Mouse (Mus musculus) layer of hippocampus, postnatal 36 days (tissue): ENCODE measurements around the gene Arhgef5. TPM values are rescaled to one million over a fixed set of nuclear protein-coding genes. Genes with fewer than 3 reads are reported as not detected.
"Not testable (repeated sequence)": the region's sequence is repeated elsewhere in the genome, so short reads cannot be mapped to it uniquely, and the experiment has no call there.

ENCODE experiments used
- DNase-seq, 2 experiments: peaks; one replicate each; pipeline ENCODE4 v3.0.0; 2022
- total RNA-seq, 2 experiments: library from RNA; stranded (reverse); gene quantifications; 2 replicates each; pipeline ENCODE4 v1.2.3; 2021

Gene Arhgef5
- total RNA-seq, result 1 to 10 TPM; 2.4 to 2.7 TPM

DNA sequence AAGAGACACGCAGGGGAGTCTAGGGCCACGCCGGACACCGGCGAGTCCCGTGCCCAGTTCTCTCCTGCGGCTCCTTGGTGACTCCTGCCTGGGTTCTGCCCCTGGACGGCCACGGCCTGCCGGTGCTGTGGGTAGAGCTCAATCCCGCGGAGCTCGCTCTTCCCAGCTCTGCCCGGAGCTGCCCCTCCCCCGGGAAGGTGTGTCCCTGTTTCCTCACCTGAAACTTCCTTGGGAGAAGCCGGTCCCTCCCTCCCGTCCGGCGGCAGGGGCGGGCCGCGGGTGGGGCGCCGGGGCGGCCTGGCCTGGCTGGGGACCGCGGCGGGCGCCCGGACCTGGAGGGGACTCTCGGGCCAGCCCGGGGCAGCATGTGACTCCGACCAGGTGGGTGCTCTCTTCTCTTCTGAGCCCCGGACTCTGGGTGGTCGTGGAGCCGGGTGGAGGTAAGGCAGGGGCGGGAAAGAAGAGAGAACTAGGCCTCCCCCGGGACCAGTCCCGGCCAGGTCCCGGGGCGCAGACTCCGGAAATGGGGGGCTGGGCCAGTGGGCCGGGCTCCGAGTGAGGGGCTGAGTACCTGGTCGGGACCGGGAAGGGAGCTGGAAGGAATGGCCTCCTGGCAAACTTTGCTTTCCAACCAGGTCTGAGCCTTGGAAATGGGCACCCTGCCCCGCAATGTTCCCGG, at the start of gene Arhgef5:
Gene Arhgef5 (plus strand): TSS at position 220 of the 679 bp plus-strand sequence.
- DNase-seq, result no peak

DNA sequence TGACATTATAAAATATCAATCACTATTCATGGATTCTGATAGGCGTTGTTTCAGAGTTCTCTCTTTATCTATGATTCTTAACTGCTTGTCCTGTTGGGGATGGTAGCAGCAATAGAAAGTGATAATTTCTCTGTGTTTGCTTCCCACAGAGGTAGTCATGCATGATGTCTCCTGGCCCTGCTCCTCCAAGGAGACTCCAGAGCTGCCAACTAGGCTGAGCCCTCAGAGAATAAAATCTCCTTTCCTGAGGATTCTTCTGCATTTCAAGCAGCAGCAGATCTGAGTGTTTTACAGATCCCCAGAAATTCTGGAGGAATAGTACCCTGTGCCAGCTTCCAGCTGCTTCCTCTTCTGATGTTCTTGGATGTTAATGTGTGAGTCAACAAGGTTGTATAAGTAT, 34.1 kb upstream of the Arhgef5 start, which contains the start of gene Olfr47:
Gene Olfr47 (plus strand): TSS at position 275 of the 400 bp plus-strand sequence.
- not testable (repeated sequence) for DNase-seq

DNA sequence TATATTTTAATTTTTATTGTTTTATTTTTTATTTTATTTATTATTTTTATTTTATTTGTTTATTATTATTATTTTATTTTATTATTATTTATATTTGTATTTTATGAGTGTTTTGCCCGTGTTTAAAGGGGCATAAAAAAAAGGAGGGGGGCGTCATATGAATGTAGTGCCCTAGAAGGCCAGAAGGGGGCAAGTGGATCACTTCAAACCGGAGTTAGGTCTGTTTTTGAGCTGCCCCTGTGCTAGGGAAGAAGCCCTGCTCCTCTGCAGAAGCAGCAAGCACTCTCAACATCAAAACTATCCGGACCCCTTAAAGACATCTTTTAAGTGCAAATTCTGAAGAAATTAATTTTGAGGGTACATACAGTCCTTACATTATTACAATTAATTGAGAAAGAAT, 23.3 kb upstream of the Arhgef5 start:
- DNase-seq, result no peak

DNA sequence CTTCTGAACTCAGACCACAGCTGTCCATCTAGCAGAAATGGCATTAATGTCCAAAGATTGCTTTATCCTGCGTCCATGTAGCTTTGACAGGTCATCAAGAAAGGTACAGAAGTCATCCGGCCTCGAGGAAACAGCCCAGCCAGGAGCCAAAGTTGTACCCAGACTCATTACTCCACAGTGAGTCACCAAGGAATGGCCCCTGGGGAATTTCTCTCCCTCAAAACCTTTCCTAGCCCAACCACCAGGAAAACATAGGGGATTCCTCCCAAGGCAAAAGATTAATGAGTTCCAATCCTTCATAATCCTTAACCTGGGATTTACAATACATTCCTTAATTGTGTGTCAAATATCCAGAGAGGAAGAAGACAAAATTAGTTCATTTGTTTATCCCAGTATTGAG, 18.0 kb upstream of the Arhgef5 start:
- no peak for DNase-seq

DNA sequence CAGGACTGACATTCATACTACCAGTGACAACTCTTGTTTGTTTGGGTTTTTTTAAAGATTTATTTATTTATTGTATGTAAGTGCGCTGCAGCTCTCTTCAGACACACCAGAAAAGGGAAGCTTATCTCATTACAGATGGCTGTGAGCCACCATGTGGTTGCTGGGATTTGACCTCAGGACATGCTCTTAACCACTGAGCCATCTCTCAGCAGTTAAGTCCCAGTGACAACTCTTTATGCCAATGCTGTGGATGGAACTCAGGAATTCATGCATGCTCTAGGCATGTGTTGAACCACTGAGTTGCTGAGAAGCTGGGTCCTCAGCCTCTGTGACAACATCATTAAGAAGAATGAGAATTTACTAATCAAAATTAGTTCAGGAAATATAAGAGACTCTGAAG, 12.4 kb upstream of the Arhgef5 start:
- DNase-seq, result no peak

DNA sequence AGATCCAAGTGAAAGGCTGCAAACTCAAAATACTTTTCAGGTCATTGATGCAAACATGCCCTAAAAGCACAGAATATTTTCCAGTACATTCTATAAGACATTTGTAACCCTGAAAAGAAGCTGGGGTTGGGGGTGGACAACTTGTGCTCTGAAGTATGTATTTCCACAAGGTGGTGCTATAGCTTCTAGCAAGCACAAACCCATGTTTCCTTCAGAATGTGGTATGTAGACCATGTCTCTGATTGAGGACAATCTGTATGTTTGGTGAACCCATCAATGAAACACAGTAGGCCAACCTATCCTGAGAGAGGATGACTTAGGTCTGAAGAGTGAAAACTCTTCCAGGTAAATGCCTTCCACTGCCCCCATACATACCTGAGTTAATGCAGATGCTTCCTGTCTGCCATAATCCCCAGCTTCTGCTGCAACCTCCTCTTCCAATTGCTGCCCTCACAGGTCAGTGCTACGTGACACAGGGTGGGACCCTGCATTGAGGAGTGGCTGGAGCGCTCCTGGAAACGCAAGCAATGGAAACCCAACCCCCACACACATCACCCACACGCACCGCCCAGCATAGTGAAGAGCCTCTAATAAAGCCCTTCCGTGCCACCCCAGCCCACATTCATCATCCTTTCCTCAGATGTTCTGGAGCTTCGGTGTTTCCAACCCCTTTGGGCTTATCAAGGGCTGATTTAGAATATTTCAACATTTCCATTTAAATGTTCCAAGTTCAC, 11.0 kb upstream of the Arhgef5 start:
- DNase-seq, result no peak

DNA sequence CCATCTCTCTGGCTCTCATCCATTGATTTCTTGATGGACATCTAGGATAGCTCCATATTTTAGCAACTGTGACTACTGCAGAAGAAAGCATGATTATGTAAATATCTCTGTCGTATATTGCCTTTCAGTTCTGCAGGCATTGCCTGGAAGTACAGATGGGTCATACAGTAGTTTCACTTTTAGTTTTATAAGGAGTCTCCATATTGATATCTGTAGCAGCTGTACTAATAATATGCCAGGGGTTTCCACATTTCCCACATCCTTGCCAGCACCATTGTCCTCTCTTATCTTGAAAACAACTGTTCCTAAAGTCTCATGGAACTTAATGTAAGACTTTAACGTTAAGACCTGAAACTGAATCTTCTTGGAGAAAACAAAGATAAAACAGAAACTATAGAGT, 4.6 kb upstream of the Arhgef5 start:
- no peak for DNase-seq

DNA sequence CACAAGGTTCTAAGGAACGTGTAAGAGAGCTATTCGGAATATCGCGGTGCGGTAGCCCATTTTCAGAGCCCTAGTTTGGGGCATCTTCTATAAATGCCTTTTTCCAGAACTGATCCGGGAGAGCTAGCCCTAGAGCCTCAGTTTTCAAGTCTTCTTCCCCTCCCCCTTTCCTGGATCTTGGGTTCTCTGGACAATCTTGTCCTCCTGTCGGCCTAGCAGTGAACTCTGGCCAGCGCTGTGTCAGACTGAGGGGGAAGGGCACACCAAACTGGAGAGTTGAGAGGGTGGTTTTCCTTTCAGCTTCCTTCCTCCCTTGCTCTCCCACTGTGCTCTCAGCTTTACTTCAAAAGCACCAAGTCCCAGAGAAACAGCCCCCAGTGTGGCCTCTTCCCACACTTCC, 974 bp downstream of the Arhgef5 start:
- no peak for DNase-seq

DNA sequence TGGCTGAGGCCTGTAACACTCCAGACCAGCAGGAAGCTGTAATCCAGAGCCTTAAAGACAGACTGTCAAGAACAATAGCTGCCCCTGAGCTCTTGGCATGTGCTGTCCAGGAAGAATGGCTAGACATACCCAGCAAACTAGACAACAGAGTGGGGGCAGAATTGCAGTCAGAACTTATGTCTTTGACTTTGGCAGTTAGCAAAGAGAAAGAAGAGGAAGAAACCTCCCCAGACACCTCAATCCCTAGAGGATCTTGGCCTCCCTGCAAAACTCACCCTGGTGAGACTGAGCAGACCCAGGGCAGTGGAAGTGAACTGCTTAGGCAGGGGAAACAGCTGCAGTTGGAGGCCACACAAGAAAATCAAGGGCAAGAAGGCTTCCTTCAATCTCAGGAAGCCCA, 7.2 kb downstream of the Arhgef5 start:
- DNase-seq, result no peak

DNA sequence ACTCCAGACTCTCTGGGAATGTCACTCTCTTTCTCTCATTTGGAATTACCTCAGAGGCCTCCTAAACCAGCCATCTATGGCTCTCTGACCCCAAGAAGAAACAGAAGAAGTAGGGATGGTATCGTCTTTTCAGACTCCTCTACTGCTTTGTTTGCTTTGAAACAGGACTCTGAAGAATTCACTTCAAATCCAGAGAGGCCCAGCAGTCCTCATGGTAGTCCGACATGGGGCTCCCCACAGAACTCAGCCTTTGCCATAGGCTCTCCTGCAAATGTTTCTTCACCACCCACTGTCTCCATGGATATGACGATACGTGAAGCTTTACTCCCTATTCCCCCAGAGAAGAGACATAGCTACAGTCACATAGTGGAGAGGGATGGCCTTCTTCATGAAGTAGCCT, 8.7 kb downstream of the Arhgef5 start:
- no peak for DNase-seq

DNA sequence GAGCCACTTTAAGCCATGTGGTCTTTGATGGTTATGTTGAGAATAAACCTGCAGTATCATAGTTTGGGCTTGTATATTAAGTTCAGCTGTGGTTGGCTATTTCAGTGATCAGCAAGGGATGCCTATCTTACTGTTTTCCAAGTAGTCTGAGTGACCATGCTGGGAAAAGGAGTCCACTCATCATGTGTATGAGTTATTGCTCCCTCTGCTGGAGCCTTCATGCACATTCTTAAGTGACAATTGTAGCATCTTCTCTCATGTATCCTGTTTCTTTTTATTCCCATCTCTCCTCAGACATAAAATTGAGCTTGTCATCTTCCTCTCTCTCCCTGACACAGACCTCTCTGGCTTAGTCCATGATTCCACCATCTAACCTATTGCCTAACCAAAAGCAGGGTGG, 12.9 kb downstream of the Arhgef5 start:
- no peak for DNase-seq

DNA sequence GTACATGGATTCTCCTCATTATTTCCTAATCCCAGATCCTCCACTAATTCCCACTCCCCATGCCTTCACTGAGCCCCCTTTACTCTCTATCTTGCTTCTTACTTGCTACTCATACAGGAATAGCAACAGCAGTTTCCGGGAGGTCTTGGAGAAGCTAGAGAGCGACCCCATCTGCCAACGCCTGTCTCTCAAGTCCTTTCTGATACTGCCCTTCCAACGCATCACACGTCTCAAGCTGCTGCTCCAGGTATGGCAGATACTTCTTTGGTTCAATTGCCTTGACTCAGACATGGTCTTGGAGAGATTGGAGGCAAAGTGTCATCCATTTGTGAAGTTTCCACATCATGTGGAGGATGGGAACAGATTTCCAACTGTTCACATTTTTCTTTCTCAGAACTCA, 15.1 kb downstream of the Arhgef5 start:
- DNase-seq, result no peak

DNA sequence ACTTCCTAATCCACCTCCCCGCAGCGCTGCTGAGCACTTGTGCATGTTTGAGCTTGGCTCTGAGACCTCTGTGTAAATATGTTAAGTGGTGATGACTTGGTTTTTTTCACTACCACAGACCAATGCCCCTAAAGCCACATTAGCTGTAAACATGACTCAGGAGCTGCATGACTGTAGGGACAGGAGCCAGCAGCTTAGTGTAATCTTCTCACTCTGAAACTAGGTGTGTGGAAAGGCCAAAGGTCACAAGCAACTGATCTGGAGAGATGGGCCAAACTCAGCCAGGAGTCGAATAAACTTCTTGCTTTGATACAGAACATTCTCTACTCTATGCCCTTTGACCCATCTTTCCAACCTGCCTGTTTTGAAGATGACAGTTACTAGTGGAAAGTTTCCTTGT, 26.7 kb downstream of the Arhgef5 start:
- no peak for DNase-seq

DNA sequence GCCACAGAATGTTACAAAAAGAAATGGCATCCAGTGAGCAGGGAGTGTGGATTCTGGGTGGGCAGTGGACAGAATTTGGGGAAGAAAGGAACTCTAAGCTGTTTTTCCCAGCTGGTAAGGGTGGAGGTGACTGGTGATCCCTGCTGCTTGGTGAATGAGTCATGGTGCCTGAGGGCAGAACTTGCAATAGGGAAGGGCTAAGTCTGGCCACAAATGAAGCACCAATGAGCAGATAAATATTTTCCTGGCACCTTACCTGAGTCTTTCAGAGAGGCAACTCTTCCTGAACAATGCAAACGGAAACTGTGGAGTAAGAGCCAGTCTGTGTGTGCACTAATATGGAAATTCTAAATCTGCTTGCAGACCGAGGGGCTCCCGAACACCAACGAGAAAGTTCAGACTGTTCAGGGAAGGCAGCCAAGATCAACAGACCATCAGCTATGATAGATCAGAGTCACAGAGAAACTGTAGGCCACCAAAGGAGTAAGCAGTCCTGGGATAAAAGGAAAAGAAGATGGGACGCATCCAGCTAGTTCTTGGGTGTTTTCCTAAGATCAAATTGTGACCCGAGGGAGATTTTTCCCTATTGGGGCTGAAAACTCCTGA, 27.2 kb downstream of the Arhgef5 start:
- no peak for DNase-seq

DNA sequence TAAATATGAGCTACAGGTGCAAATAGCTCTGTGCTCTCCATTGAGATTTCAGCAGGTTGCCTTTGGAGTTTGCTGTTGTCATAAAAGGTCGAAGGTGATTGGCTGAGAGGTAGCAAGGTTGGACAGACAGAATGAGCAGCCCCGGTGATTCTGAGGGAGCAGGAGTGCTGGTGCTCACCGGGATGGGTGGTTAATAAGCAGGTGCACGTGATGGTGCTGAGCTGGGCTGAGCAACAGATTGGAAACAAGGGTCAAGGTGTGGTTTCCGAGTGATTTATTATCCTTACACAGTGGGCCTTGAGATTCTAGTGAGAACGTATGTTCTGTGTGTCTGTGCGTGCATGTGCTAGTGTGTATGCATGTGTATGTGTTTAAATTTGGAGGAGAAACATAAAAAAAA, 27.8 kb downstream of the Arhgef5 start:
- no peak for DNase-seq

DNA sequence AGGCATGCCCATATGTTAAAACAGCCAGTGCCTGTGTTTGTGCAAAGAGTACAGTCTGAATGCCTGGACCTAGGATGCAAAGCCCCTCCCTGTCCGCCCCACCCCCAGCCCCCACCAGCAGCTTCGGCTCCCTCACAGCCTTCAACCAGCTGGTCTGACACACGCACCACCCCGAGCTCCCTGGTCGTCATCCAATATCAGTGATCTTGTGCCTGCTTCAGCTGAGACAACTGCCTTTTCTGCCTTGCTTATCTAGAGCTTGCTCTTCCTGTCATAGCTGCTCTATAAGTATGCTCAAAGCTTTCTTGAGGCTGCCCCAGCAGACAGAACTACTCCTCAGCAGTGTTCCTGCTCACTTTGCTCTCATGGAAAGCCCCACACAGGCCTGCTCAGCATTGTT, 30.5 kb downstream of the Arhgef5 start:
- no peak for DNase-seq

DNA sequence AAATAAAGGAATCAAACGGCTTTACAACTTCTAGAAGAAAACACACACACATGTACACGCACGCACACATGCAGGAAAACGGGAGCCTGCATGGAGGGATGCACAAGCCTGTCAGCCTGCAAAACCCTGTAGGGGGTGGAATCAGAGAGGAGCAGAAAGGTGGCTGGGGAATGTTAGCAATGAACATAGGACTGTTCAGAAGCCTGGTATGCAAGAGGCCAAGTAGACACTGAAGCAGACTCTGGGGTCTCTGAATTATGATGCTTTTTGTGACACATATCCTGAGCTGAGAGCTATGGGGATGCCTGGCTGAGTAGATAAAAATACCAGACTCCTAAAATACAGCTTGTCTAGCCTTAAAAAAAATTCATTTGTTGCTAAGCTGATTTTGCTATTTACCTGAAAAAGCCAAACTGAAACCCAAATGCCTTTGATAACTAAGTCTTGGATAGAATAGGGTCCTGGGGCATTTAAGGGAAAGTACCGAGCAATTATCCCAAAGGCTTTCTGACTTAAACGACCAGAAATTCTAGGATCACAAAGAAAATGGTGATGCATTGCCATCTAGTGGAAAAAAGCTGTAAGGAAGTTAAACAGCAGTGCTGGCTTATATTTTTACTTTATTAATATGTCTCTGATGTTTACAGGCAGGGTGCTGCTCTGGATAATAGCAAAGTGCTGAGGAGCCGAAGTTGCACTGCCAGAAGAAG, 31.6 kb downstream of the Arhgef5 start:
- DNase-seq, result peak in 1 of 2 experiments; percentile 12

DNA sequence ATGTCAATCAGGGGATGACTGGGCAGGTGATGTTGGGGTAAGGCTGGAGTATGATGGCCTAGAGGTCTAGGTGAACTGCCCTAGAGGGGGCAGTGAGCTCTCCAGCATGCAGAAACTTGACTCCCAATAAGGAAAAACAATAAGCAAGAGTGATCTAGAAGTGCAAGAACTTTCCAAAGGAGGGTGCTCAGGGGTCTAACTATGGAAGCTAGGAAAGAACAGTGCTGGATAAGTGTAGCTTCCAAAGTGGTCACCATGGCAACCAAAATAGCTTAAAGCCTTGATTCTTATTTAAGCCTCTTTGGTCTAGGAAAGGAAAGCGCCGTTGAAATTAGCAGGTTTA, 32.1 kb downstream of the Arhgef5 start:
- DNase-seq, result no peak

DNA sequence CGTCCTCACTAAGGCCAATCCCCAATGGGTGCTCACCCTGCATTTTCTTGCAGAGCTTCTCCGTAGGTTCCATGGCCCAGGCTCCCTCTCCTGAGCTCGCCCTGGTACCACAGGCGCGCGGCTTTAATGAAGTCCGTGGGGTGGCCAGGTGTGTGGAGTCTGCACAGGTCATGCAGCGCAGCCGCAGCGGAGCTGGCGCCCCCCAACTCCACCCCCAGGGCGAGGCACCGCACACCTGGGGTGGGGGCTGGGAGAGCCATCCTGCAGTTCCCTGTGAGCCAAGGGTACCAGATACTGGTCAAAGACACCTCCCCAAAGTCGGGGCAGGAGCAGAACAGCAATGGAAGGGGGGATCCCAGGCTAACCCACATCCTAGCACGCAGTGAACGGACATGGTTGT, 44.1 kb downstream of the Arhgef5 start, which contains the start of gene Nobox:
Gene Nobox (minus strand): TSS at position 101 of the 400 bp plus-strand sequence.
- no peak for DNase-seq

DNA sequence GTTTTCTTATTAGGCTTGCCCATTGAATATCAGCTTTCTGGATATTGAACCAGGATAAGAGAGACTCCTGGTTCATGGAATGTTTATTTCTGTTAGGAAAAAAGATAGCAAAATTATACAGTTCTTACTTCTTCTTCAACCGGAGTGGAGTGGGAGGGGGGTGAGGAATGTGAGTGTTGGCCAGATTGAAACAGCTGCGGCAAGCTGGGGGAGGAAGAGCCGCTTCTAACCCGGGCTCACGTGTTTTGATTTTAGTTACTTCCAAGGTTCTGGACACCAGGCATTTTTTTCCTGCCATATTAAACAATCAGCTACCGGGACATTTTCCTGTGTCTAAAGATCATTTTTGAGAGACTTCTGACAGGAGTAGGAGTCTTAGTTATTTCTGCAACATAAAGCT, 44.7 kb downstream of the Arhgef5 start:
- no peak for DNase-seq

DNA sequence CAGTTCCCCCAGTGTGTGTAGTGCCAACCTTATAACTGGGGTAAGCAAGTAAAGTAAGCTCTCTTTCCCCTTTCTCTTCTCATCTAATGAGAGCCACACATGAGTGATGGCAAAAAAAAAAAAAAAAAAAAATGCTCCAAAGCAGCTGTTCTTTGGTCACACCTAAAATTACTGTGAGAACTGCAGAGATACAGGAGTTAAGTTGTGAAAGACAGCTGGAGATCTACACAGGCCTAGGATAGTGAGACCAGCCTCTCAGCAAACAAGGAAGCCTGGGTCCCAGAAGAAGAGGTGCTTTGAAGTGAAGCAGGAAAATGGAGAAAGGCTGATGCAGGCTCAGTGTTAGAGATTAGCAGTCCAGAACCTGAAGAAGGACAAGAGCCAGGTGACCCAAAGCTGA, 47.2 kb downstream of the Arhgef5 start:
- DNase-seq, result no peak

DNA sequence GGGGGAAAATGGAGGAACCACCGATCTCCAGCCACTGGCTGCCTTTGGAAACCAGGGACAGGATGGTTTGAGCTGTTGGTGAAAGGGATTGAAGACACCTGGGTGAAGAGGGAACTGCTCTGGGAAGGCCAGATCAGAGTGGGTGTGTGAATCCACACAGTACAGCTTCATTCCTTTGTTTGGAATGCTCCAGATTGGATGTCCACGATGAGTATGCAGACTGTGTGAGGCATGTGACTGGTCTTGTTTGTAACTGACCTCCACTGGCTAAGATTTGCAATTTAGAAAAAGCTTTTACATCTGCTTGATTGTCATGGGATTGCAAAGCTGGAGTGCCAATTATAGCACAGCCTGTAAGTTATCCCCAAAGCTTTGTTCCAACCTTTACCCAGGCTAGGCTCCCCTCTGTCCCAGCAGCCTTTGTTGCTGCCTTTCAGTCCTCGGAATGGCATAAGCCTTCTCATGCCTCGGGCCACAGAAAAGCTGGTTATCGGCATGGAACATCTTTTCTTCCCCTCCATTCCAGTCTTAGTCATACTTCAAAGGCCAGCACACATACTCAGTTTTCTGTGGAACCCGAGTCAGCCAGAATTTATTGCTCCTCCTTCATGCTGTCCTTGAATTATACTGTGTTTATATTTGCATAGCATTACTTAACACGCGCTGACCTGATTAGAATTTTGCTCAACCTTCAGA, 47.7 kb downstream of the Arhgef5 start:
- DNase-seq, result no peak

DNA sequence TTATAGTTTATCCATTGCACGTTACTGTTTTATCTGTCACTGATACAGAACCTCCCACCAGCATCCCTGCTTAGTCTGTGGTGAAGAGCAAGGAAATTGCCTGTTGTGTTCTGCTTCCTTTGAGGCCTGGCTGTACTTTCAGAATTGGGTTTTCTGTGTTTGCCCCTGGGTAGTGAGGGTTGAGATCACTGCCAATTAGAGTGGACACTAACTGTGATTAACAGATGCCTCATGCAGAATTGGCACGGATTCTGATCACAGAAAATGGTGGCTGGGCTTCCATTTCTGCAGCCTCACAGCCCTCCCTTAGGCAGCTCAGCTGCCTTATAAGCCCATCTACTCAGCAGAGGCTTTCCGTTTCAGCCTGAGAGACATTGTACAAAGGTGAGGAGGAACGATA, 68.1 kb downstream of the Arhgef5 start:
- DNase-seq, result no peak
